Mouse (Mus musculus) activated CD4-positive, CD25-positive, alpha-beta regulatory T cell, adult 4 months (primary cell): ENCODE data around the gene Tob2. TPM values are rescaled to one million over a fixed set of nuclear protein-coding genes. Genes with fewer than 3 reads are reported as not detected.

ENCODE experiments used
- ATAC-seq: one replicate; pipeline ENCODE4 v1.8.0; 2017
- polyA plus RNA-seq, 2 experiments: library from polyadenylated mRNA; unstranded; fragments of 100-300 nt; shearing (Covaris generic); gene quantifications; one replicate each; pipeline ENCODE4 v1.2.1; 2017

The Tob2 gene
- polyA plus RNA-seq, 2 experiments from 2014 or later, result 25.8 to 45.6 TPM

GRCm38 (mm10) chr15:81860471-81861135 lies 2.0 kb upstream of the Tob2 start:
- ATAC-seq, result no peak

GRCm38 (mm10) chr15:81859330-81860255 lies 997 bp upstream of the Tob2 start:
- ATAC-seq, result peak; percentile 66

- peak; percentile 10 for ATAC-seq
These were observed 469 bp downstream of the Tob2 start for GRCm38 (mm10) chr15:81858138-81858516.

- no peak for ATAC-seq
These were observed 876 bp downstream of the Tob2 start for GRCm38 (mm10) chr15:81857724-81858116.

- ATAC-seq, result no peak
These were observed 1.5 kb downstream of the Tob2 start for GRCm38 (mm10) chr15:81856938-81857723.

- ATAC-seq, result peak; percentile 68
These were observed 2.4 kb downstream of the Tob2 start for GRCm38 (mm10) chr15:81856030-81856790.

GRCm38 (mm10) chr15:81853081-81853480 lies 5.5 kb downstream of the Tob2 start:
- ATAC-seq, result no peak

- no peak for ATAC-seq
These were observed 6.1 kb downstream of the Tob2 start for GRCm38 (mm10) chr15:81852411-81853000.

- ATAC-seq, result no peak
These were observed 7.2 kb downstream of the Tob2 start for GRCm38 (mm10) chr15:81851375-81851774.

GRCm38 (mm10) chr15:81850718-81851117 lies 7.9 kb downstream of the Tob2 start:
- no peak for ATAC-seq

GRCm38 (mm10) chr15:81849104-81849503 lies 9.5 kb downstream of the Tob2 start:
- ATAC-seq, result no peak

GRCm38 (mm10) chr15:81848301-81848700 lies 10.3 kb downstream of the Tob2 start:
- ATAC-seq, result peak; percentile 63

GRCm38 (mm10) chr15:81847861-81848260 lies 10.7 kb downstream of the Tob2 start:
- ATAC-seq, result no peak

- no peak for ATAC-seq
These were observed 11.4 kb downstream of the Tob2 start for GRCm38 (mm10) chr15:81847161-81847560.

GRCm38 (mm10) chr15:81846755-81847154 lies 11.8 kb downstream of the Tob2 start:
- no peak for ATAC-seq

GRCm38 (mm10) chr15:81845724-81846123 lies 12.9 kb downstream of the Tob2 start:
- ATAC-seq, result no peak

GRCm38 (mm10) chr15:81845033-81845625 lies 13.5 kb downstream of the Tob2 start:
- ATAC-seq, result no peak

GRCm38 (mm10) chr15:81842275-81842674 lies 16.3 kb downstream of the Tob2 start:
- ATAC-seq, result no peak

- ATAC-seq, result no peak
These were observed 18.3 kb downstream of the Tob2 start for GRCm38 (mm10) chr15:81840306-81840705.

GRCm38 (mm10) chr15:81839634-81840033 lies 19.0 kb downstream of the Tob2 start:
- ATAC-seq, result no peak

GRCm38 (mm10) chr15:81838554-81839235 lies 19.9 kb downstream of the Tob2 start:
- no peak for ATAC-seq
